Mouse (Mus musculus) NIH3T3 (cell line): Measurements from ENCODE around the gene Hmgb1.

Source experiments
- DNase-seq: peaks from one replicate; pipeline ENCODE4 v3.0.0-alpha.2; 2012; ENCODE audit warnings: low read depth

Gene Hmgb1

GRCm38 (mm10) chr5:149053352-149054168 is 130.7 kb downstream of the Hmgb1 start:
- DNase-seq = peak; percentile 40

- DNase-seq = peak; percentile 99
Measured at GRCm38 (mm10) chr5:149052421-149053338, 131.6 kb downstream of the Hmgb1 start.

DNA sequence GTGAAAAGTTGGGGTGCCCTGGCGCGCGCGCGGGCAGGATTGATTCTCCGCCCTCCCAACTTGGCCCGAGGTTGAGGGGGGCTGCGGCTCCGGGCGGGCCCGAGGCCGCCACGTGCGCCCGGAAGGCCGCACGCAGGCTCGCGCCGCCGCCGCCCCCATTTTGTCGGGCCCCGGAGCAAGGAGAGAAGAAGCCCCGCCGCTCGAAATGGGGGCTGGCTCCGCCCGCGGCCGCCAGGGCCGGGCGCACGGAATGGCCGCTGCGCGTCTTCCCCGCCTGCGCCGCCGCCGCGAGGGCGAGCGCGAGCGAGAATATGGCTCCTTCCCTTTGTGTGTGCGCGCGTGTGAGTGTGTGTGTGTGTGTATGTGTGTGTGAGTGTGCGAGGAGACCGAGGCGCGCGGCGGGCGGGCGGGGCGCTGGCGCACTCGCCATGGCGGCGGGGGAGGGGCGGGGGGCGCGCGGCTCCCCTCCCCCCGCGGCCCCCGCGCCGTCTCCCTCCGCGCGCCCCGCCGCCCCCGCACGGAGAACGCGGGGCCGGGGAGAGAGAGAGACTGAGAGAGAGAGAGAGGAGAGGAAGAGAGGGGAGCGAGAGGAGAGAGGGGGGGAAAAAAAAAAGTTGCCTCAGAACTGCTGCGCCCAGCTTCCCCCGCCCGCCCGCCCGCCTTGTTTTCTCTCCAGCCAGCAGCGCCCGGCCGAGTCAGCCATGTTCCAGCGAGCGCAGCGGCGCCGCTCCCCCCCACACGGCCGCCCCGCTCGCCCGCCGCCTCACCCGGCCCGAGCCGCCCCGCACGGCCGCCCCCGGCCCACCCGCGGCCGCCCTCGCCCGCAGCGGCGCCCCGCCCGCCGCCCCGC is 132.5 kb downstream of the Hmgb1 start:
- peak; percentile 94 for DNase-seq

DNA sequence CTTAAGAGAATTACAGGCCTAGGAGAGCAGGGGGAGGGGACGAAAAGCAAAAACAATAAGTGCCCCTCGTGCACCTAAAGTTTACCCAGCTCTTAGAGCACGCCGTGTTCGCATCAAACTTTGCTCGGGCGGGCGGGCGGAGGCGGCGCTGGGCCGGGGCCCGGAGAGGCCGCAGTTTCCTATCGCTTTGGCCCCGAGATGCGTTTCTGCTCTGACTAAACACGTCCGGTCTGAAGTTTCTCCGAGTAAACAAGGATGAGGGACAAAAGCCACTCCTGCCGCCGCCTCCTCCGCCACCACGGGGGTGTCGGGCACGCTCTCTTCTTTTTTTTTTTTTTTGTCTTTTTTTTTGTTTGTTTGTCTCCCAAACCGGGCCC is 133.1 kb downstream of the Hmgb1 start:
- peak; percentile 63 for DNase-seq

- DNase-seq = peak; percentile 34
Measured at GRCm38 (mm10) chr5:149050588-149051160, 133.6 kb downstream of the Hmgb1 start.

DNA sequence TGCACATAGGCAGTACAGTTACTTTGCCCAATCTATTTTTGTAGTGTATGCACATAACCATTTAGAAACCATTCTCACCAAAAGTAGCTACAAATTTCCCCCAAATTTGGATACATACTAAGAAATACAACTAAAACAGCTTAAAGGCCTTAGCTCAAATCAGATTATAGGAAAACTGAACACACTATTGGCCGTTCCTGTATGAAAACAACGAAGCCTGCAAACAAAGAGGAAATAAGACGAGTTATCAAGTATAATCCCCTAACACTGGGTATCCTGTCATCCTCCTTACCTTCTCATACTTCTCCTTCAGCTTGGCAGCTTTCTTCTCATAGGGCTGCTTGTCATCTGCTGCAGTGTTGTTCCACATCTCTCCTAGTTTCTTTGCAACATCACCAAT is 134.9 kb downstream of the Hmgb1 start:
- no peak for DNase-seq

DNA sequence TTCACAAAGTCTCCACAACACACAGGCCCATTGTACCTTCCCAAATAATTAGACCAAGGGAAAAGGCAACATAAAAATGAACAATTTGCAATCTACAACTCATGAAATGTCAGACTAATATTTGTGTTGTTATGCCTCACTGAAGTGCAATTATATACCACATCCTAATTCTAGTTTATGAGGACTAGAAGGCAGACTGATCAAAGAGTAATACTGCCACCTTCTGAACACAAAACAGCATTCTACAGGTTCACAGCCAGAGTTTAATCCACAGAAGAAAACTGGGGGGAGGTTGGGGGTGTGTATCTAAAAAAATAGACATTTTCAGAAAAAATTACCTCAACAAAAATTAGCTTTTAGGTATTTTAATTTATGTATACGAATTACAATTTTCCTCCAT is 135.3 kb downstream of the Hmgb1 start:
- peak; percentile 64 for DNase-seq

DNA sequence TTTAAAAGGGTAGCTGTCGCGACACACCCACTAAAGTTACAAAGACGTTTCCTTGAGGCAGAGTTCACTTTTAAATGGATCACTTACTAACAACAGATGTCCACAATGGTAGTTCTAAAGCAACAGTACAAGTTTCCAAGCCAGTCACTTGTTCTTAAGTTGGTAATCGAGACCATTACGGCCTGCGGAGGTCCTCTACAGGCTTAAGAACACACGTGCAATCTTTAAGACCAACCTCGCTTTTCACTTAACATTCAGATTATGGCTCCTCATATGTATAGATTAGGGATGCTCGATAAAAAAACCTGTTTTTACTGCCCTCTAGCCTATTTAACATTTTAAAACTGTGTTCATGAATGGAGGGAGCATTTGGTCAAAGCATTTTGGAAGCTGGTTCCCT is 137.6 kb downstream of the Hmgb1 start:
- no peak for DNase-seq

DNA sequence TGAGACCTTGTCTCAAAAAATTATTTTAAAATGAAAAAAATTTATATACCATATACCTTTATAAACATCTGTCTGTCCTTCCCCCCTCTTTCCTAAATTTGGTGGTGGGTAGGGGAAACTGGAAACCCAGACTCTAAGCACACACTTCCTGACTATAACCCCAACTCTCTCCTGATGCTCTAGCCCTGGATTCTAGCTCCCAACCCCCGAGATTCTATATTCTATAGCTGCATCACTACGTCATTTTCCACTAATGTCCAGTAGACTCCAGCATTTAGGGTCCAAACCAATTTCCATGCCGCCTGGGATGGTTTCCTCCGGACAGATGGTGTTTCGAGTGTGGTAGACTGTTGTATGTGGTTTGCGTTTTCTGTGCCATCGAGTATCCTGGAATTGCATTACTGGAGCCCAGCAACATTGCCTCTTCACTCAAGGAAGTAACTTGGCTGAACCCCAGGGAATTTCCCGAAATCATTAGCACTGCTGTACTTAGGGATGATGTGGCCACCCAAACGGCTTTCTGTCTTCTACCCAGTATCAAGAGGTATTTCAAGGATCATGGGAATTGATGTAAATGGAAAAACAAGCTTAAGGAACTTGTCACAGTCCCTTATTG is 138.7 kb downstream of the Hmgb1 start:
- DNase-seq = peak; percentile 40

GRCm38 (mm10) chr5:149045054-149045453 is 139.2 kb downstream of the Hmgb1 start:
- no peak for DNase-seq

- no peak for DNase-seq
Measured at GRCm38 (mm10) chr5:149044067-149044466, 140.2 kb downstream of the Hmgb1 start.

DNA sequence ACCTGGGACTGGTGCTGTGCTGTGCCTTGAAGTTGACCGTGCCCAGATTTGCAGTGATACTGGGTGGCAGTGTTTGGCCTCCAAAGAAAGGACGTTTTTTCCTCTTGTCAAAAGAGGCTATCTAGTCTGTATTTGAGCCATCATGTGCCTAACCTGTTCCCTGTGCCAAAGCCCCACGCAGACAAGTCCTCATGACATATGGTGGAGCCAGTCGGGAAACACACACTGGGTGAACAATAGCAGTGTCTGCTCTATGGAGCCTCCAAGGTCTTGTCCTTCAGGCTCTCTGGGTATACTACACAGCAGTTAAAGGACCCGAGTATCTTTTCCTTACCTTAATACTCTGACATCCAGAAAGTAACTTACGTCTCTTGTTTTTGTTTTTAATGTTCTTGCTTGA is 141.0 kb downstream of the Hmgb1 start:
- DNase-seq = no peak

DNA sequence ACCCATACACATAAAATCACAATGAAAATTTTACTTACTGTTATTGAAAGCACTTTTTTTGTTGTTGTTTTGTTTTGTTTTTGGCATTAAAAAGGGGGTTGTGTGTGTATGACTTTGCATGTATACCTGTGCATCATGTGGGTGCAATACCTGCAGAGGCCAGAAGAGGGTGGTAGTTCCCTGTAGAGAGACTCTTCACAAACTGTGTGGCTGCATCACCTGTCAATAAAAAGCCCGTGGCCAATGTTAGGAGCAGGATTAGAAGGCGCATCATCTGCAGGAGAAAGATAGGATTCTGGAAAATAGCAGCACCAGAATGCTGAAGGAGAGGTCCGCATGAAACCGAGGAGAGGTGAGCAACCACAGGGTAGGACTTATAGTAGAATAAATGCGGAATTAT is 144.5 kb downstream of the Hmgb1 start:
- DNase-seq = peak; percentile 55

- DNase-seq = no peak
Measured at GRCm38 (mm10) chr5:149037729-149038128, 146.6 kb downstream of the Hmgb1 start.

DNA sequence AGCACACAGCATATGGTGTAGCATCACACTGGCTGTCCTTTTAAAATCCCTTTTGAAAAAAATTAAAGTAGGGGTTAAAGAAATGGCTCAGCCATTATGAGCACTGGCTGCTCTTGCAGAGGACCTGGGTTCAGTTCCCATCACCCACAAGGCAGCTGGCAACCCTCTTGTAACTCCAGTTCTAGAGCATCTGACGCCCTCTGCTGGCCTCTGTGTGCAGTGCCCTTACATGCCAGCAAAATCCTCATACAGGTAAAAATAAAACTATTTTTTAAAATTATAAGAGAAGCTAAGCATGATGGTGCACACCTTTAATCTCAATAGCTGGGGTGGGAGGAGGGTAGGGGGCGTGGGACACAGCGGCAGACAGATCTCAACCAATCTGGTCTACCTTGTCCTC is 147.4 kb downstream of the Hmgb1 start:
- no peak for DNase-seq

- no peak for DNase-seq
Measured at GRCm38 (mm10) chr5:149032438-149032837, 151.9 kb downstream of the Hmgb1 start.

- DNase-seq = peak; percentile 80
Measured at GRCm38 (mm10) chr5:149031199-149031750, 153.0 kb downstream of the Hmgb1 start.

DNA sequence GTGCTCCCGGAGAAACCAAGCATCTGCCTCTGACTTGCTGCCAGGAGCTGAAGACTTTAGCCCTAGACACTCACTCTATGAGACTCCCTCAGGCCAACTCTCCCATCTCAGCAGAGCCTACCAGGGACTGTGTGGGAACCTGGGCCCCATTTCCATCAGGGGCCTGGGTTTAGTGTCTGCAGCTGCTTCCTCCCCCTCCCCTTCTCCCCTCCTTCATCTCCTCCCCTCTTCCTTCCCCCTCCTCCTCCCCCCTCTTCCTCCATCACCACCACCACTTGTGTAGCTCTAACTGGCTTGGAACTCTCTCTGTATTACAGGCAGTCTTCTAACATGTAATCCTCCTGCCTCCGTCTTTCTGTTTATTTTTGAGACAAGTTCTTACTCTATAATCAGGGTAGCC is 154.2 kb downstream of the Hmgb1 start:
- DNase-seq = no peak

DNA sequence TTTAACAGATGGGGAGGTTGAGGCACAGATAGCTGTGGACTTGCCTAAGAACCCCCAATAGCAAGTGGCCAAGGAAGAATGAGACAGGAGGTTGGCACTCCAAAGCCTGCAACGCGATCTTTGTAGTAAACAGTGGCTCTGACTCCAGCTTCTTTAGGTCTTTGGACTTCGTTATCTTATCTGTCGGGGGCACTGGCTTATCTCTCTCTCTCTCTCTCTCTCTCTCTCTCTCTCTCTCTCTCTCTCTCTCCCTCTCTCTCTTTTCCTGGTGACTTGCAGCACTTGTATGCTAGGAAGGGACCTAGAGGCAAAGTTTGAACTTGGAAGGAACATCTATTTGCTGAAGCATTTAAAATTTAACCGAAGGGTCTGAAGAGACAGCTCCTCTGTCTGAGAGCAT is 155.9 kb downstream of the Hmgb1 start:
- no peak for DNase-seq

DNA sequence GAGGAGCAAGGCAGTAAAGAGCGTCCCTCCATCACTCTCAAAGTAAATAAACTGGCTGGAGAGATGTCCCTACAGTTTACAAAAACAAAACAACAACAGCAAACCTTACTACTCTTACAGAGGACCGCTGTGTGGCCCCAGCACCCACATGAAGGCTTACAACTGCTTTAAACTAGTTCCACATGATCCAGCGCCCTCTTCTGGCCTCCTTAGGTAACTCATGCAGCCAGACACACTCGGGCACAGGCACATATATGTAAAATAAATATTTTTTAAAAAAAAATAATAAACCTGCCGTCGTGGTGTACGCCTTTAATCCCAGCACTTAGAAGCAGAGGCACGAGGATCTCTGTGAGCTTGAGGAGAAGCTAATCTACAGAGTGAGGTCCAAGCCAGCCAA is 156.9 kb downstream of the Hmgb1 start:
- peak; percentile 41 for DNase-seq

GRCm38 (mm10) chr5:149021120-149021519 is 163.2 kb downstream of the Hmgb1 start:
- no peak for DNase-seq
